Mouse (Mus musculus) liver, postnatal 0 days (tissue): ENCODE measurements around the gene Ptpn1. TPM values are rescaled to one million over a fixed set of nuclear protein-coding genes. Genes with fewer than 3 reads are reported as not detected.

Experiments
- ATAC-seq: fragments of 200-750 bp; cut with Nextera tagmentation; 2 replicates; pipeline ENCODE4 v1.8.0; 2017; ENCODE audit warnings: mild to moderate bottlenecking, moderate library complexity
- DNase-seq: peaks from one replicate; pipeline ENCODE4 v3.0.0-alpha.2; 2016
- H3K27ac ChIP-seq: fragments of 300-500 bp; sonication (generic); 2 replicates; pipeline ENCODE4 v1.5.1; 2014; ENCODE audit warnings: antibody characterized with exemption, moderate library complexity, mild to moderate bottlenecking, low read depth
- H3K27me3 ChIP-seq: fragments of 300-500 bp; sonication (generic); 2 replicates; pipeline ENCODE4 v1.6.1; 2014; ENCODE audit warnings: low read length, control low read depth, mixed read lengths; ENCODE audit not compliant: insufficient read depth
- H3K36me3 ChIP-seq: fragments of 300-500 bp; sonication (generic); replicated peaks from 2 replicates; pipeline ENCODE4 v1.6.1; 2014; ENCODE audit warnings: mild to moderate bottlenecking, control low read depth, low read length, moderate library complexity, mixed read lengths; ENCODE audit not compliant: insufficient read depth
- H3K4me1 ChIP-seq: fragments of 300-500 bp; sonication (generic); 2 replicates; pipeline ENCODE4 v1.6.1; 2014; ENCODE audit warnings: antibody characterized with exemption, mild to moderate bottlenecking, control low read depth; ENCODE audit not compliant: insufficient read depth
- H3K4me2 ChIP-seq: fragments of 300-500 bp; sonication (generic); 2 replicates; pipeline ENCODE4 v1.6.1; 2014; ENCODE audit warnings: low read depth, mild to moderate bottlenecking, low read length, moderate library complexity, mixed read lengths
- H3K4me3 ChIP-seq: fragments of 300-500 bp; sonication (generic); 2 replicates; pipeline ENCODE4 v1.5.1; 2014; ENCODE audit warnings: low read depth, low read length
- H3K9ac ChIP-seq: fragments of 300-500 bp; sonication (generic); replicated peaks from 2 replicates; pipeline ENCODE4 v1.6.1; 2014; ENCODE audit warnings: mild to moderate bottlenecking, moderate library complexity
- H3K9me3 ChIP-seq: fragments of 300-500 bp; sonication (generic); 2 replicates; pipeline ENCODE4 v1.6.1; 2016; ENCODE audit warnings: mild to moderate bottlenecking, control low read depth, low read length, mixed read lengths
- CTCF ChIP-seq: sonication (generic); IDR thresholded peaks from 2 replicates; pipeline ENCODE4 v1.5.1; 2016; ENCODE audit warnings: antibody characterized with exemption, low read depth
- EP300 ChIP-seq: IDR thresholded peaks from 2 replicates; pipeline ENCODE4 v1.6.1; 2016; ENCODE audit warnings: antibody characterized with exemption, low read depth, mild to moderate bottlenecking
- WGBS: fragments of 180-500 bp; shearing (Covaris S2); extraction: QIAGEN DNeasy Blood & Tissue Kit; methylation state at CpG from one replicate; pipeline ENCODE4 v1.1.7; 2014; ENCODE audit not compliant: insufficient replicate concordance; 5-methylcytosine and 5-hydroxymethylcytosine counted together
- polyA plus RNA-seq: library from polyadenylated mRNA; unstranded; fragments of >200 nt; fragmentation: Nextera tagmentation; extraction: Ambion mirVana; gene quantifications from 2 replicates; pipeline ENCODE4 v1.2.1, GENCODE M21; 2015

The Ptpn1 gene
- polyA plus RNA-seq = 31.4 and 32.4 TPM in 2 replicates

DNA sequence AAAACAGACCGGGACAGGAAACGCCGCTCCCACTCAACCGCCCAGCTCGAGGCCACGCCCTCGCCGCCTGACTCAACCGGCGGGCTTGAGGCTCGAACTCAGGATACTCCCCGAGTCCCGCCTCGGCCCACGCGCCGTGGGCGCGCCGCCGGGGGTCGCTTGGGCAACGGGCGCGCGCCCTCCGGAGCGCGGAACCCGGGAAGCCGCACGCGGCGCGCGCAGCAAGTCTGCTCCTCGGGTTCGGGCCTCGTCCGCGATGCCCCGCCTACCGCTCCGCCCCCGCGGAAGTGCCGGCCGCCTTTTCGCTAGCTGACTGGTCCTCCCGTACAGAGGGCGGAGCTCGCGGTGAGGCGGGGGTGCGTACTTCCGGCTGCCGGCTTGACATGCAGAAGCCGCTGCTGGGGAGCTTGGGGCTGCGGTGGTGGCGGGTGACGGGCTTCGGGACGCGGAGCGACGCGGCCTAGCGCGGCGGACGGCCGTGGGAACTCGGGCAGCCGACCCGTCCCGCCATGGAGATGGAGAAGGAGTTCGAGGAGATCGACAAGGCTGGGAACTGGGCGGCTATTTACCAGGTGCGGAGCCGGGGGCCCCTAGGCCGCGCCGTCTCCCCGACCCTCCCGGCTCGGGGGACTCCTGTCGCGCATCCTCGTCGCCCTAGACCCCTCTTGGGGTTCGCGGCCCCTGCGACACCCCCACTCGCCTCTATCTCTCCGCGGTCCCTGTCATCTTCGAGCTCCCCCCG, at the start of gene Ptpn1:
Gene Ptpn1 (plus strand): TSS at position 73 of the 742 bp plus-strand sequence.
- Histone ChIP-seq H3K4me2 (peak within 1 kb of the TSS; percentile 91), H3K4me1 (peaks cover 26% of the 10 kb centered on the region), H3K36me3 (peaks cover 6% of the 10 kb centered on the region; the same call in 1 of the 2 replicates), H3K27me3 (no peaks in the 10 kb centered on the region), H3K9me3 (no peaks in the 10 kb centered on the region), H3K4me3 (peak within 1 kb of the TSS; percentile 81), H3K27ac (peak within 1 kb of the TSS; percentile 78), H3K9ac (peak within 1 kb of the TSS; percentile 88)
- peak; percentile 96 for ATAC-seq
- TF ChIP-seq EP300 (no peak), CTCF (0 out of 2 replicates have a peak, but pooled peaks have one; percentile 1)
- DNase-seq = peak; percentile 99
- under 1% methylated on average over 74 of the region's 99 CpGs for WGBS

DNA sequence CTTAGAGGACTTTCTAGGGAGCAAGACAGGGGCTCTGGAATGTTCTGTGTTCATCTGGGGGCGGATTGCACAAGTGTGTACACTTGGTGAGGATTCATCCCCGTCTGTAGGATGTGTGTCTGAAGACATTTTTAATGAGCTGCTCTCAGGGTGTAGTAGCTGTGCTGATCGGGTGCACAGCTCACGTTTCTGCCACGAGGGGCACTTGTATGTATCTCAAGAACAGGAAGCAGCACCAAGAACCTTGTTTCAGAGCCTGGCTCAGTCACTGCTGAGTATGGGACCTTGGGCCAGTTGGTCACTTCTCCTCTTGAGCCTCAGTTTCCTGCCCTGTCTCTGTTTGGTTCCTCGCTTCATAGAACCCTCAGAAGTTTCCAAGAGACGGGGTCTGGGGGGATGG, 45.4 kb upstream of the Ptpn1 start:
- ATAC-seq = no peak
- WGBS = 43% methylated on average over 7 of the region's 7 CpGs
- H3K27me3 ChIP-seq = no peaks in the 10 kb centered on the region
- H3K9ac ChIP-seq = no peak overlapping the region
- H3K9me3 ChIP-seq = peaks cover 7% of the 10 kb centered on the region; the same call in 1 of the 2 replicates
- H3K4me3 ChIP-seq = no peak overlapping the region
- no peaks in the 10 kb centered on the region for H3K36me3 ChIP-seq
- no peak for TF ChIP-seq EP300
- peak; percentile 28; the same call in 1 of the 2 replicates for TF ChIP-seq CTCF
- no peak for DNase-seq
- no peak overlapping the region for H3K4me2 ChIP-seq
- H3K4me1 ChIP-seq = peaks cover 28% of the 10 kb centered on the region
- peak overlapping the region; percentile 91; the same call in 1 of the 2 replicates for H3K27ac ChIP-seq

DNA sequence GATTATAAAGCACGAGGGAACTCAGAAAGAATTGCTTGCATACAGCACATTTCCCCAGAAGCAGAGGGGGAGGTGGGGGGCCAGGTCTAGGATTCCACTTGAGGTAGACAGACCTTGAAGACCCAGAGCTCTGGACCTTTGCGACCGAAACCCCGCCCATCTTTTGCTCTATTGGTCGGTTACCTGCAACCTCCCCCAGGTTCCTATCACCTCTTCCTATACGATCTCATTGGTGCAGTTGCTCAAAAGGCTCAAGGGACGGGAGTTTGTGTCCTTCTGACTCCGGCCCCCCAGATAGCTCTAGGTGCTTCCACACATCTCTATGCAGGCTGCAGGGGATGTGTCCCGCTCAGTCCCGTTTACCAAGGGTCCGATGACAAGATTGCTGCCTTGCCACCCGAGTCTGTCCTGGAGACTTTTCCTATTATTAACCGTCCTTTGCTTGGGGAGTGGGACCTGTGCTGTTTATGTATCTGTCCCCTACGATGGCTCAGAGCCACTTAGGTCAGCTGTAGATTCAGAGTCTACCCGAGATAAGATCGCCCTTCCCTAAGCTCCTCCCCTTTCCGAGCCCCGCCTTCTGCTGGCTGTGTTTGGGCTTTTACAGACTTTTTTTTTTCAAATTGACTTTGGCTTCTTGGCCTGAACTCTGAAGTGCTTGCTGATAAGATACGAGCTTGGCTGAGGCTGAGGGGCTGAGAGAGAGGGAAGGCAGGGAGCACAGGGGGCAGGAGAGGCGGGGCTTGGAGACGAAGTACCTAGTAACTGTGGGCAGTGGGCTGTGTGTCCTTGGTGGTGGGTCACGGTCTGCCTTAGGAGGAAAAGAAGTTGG, 44.1 kb upstream of the Ptpn1 start:
- Histone ChIP-seq H3K36me3 (no peaks in the 10 kb centered on the region), H3K9me3 (peaks cover under 1% of the 10 kb centered on the region; the same call in 1 of the 2 replicates), H3K4me2 (peak overlapping the region; percentile 66), H3K4me1 (peaks cover 28% of the 10 kb centered on the region), H3K9ac (peak overlapping the region; percentile 38; the same call in 1 of the 2 replicates), H3K27me3 (no peaks in the 10 kb centered on the region), H3K4me3 (peak overlapping the region; percentile 12), H3K27ac (peak overlapping the region; percentile 91)
- ATAC-seq = peak; percentile 75
- 9% methylated on average over 22 of the region's 22 CpGs for WGBS
- DNase-seq = peak; percentile 79
- TF ChIP-seq EP300 (no peak), CTCF (no peak)

DNA sequence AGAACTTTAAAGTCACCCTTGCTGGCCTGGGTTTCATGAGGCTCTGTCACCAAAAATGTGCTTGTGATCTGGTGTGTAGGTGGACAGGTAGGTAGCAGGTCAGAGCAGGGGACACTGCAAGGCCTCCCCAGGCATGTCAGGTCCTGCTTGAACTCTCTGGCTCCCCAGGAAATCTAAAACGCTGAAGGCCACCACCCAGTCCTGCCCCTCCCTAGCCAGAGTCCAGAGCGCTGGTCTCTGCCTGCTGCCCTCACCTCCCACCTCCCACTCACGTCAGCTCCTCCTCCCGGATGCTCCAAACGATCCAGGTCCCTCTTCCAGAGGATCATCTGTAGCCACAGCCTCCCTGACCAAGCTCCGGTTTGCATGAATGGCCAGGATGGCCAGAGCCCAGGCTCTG, 43.0 kb upstream of the Ptpn1 start:
- peak; percentile 48 for DNase-seq
- Histone ChIP-seq H3K27ac (peak overlapping the region; percentile 91), H3K9me3 (no peaks in the 10 kb centered on the region), H3K4me2 (no peak overlapping the region), H3K4me1 (peaks cover 28% of the 10 kb centered on the region), H3K4me3 (no peak overlapping the region), H3K9ac (no peak overlapping the region), H3K27me3 (no peaks in the 10 kb centered on the region), H3K36me3 (no peaks in the 10 kb centered on the region)
- 49% methylated on average over 6 of the region's 6 CpGs for WGBS
- ATAC-seq = peak; percentile 27; the same call in 1 of the 2 replicates
- TF ChIP-seq EP300 = no peak
- TF ChIP-seq CTCF = no peak

DNA sequence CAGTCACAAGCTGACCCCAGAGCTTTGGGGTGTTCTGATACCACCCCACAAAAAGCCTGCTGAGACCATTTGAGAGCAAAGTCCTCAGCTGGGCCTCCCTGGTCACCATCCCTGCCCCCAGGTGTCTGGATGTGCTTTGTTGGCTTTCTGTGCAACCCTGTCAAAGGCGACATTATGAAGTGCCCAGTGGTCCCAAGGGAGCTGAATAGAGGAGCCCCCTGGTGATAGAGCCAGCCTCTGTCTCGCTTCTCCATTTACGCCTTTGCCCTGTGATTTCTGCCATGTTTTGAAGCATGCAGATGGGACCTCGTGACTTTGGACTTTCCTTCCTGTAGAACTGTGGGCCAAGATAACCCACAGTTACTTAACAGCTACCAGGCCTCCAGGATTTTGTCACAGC, 42.0 kb upstream of the Ptpn1 start:
- 58% methylated on average over 4 of the region's 4 CpGs for WGBS
- ATAC-seq = no peak
- H3K9ac ChIP-seq = no peak overlapping the region
- H3K27me3 ChIP-seq = no peaks in the 10 kb centered on the region
- no peak overlapping the region for H3K4me3 ChIP-seq
- no peak for DNase-seq
- peaks cover 28% of the 10 kb centered on the region for H3K4me1 ChIP-seq
- H3K4me2 ChIP-seq = no peak overlapping the region
- H3K27ac ChIP-seq = no peak overlapping the region
- no peaks in the 10 kb centered on the region for H3K9me3 ChIP-seq
- TF ChIP-seq EP300 (no peak), CTCF (peak; percentile 18; the same call in 1 of the 2 replicates)
- no peaks in the 10 kb centered on the region for H3K36me3 ChIP-seq

DNA sequence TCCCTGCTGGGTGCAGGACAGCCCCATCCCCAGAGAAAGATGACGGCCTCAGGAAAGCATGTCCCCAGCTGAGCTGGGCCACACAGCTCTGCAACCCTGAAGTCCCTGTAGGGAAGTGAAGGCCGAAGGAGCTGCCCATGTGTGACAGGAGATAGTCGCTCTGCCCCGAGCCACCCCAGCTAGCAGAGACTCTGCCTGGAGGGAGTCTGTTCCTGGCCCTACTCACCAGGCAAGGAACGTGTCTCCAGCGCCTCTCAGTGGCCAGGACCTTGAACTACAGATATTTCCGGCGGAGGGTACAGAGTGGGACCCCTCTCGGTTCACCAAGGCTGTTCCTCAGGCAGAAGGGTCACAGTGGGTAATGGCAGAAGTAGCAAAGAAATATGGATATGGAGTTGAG, 39.9 kb upstream of the Ptpn1 start:
- TF ChIP-seq EP300 (no peak), CTCF (peak; percentile 95)
- Histone ChIP-seq H3K27ac (no peak overlapping the region), H3K4me2 (no peak overlapping the region), H3K36me3 (no peaks in the 10 kb centered on the region), H3K4me3 (no peak overlapping the region), H3K4me1 (peaks cover 21% of the 10 kb centered on the region), H3K27me3 (no peaks in the 10 kb centered on the region), H3K9ac (no peak overlapping the region), H3K9me3 (no peaks in the 10 kb centered on the region)
- WGBS = 6% methylated on average over 9 of the region's 9 CpGs
- ATAC-seq (peak; percentile 30), DNase-seq (peak; percentile 76)
